Mouse (Mus musculus): ENCODE measurements at regions not wholly inside any gene's neighbourhood (a gene's known extent, or its start where the extent isn't known, plus 50 kb on each side); places are given as distances from the start of the nearest gene placed in this dataset.

DNA sequence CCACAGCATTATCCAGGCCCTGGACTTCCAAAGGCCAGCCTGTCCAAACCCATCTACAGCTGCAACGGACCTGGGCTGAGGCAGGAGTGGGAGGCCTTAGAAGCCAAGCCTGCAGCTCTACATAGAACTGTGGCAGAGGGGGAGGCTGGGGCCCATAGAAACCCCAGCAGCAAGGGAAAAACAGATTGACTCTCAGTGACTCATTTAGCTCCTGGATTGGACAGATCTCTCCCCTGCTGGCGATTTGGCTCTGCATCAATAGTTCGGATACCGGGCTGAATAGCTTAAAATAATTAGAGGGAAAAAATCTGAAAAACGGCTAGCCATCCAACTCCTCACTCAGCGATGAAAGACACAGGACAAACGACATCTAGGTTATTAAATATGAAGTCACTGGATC is 97.4 kb downstream of the Lmo4 start:
- TF ChIP-seq CTCF (IDR thresholded peaks at IDR 0.05; ENCODE audit: insufficient read depth, low read length) (no peak), POLR2A (IDR thresholded peaks at IDR 0.05; ENCODE audit: borderline replicate concordance, extremely low read depth, low read depth, low read length) (no peak)
